Mouse (Mus musculus) heart, postnatal 0 days (tissue): ENCODE results near the gene Tmem114.

Experiments used
- CTCF ChIP-seq: IDR thresholded peaks from 2 replicates; pipeline ENCODE4 v1.5.1; 2016; ENCODE audit warnings: antibody characterized with exemption, control low read depth, low read depth
- EP300 ChIP-seq: IDR thresholded peaks from 2 replicates; pipeline ENCODE4 v1.6.1; 2016; ENCODE audit warnings: antibody characterized with exemption, low read depth

GRCm38 (mm10) chr16:8394946-8395345, 30.0 kb downstream of the Tmem114 start:
- TF ChIP-seq CTCF (no peak), EP300 (no peak)
